Mouse (Mus musculus): Measurements from ENCODE around the gene Dcun1d4.
"Not testable (repeated sequence)": the region's sequence is repeated elsewhere in the genome, so short reads cannot be mapped to it uniquely, and the experiment has no call there.

Dcun1d4 gene

GRCm38 (mm10) chr5:73578131-73578530 lies 97.3 kb downstream of the Dcun1d4 start:
- in situ Hi-C loops (cut with MboI, MseI): no loop called here

GRCm38 (mm10) chr5:73584011-73584410 lies 103.2 kb downstream of the Dcun1d4 start:
- in situ Hi-C loops (cut with MboI, MseI): not testable (repeated sequence)

GRCm38 (mm10) chr5:73585212-73586115 lies 104.7 kb downstream of the Dcun1d4 start:
- in situ Hi-C loops (cut with MboI, MseI): no loop called here

DNA sequence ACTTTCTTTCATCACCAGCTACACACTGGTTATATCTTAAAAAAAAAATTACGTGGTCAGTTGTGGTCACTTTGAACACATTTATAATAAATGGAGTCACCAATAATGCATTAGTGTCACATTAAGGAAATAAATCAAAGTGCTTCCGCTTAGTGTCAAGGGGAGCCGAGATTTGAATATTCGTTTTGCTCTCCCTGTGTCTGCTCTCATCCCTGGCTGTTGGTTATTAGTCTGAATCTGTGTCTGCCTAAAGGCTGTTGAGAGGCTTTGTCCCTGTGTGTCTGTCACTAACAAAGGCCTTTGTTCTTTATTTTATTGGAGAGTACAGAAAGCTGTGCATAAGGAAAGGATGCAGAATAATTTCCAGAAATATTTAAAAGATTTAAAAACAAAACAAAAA lies 105.8 kb downstream of the Dcun1d4 start:
- in situ Hi-C loops (cut with MboI, MseI): no loop called here

- in situ Hi-C loops (cut with MboI, MseI): no loop called here
Measured at GRCm38 (mm10) chr5:73587119-73587518, 106.3 kb downstream of the Dcun1d4 start.

- in situ Hi-C loops (cut with MboI, MseI): loop anchor here in 1 of 2 experiments (10.0 kb wide), 1 partner anchor 1606 kb away; no protein-coding TSS in a partner anchor
Measured at GRCm38 (mm10) chr5:73598943-73599695, 118.3 kb downstream of the Dcun1d4 start.

- in situ Hi-C loops (cut with MboI, MseI): loop anchor here in 1 of 2 experiments (10.0 kb wide), 1 partner anchor 1605 kb away; no protein-coding TSS in a partner anchor
Measured at GRCm38 (mm10) chr5:73599991-73600390, 119.2 kb downstream of the Dcun1d4 start.

DNA sequence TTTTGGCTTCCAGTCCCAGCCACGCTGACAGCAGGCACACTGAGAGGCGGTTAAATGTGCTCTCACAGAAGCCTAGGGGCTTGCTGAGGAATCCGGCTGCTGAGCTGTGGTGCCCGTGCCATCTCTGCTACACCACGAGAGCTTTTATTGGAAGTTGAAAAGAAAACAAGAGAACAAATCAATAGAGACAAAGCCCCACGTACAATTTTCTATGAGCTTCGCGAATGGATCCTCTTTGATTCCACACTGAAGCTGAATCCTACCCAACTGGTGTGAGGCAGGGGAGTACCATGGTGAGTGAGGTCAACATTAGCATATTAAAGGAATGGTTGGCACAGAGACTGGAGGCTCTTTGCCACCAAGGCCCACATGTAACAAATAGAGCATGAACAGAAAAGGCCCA lies 120.6 kb downstream of the Dcun1d4 start:
- in situ Hi-C loops (cut with MboI, MseI): no loop called here

DNA sequence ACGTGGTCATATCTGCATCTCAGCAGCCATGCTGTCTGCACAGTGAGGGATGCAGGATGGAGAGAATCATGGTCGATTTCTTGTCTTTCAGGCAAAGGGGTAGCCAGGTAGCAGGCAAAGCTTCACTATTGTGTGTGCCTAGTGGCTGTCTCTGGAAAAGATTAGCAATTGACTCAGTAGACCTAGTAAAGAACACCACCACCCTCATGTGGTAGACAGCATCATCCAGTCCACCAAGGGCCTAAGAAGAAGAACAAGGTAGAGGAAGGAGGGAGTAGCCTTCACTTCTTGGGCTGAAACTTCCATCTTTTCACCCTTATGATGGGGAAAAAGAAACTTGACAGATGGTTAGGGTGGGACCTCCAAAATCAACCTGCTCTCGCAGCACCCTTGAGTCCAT lies 122.1 kb downstream of the Dcun1d4 start:
- in situ Hi-C loops (cut with MboI, MseI): no loop called here

GRCm38 (mm10) chr5:73604542-73604941 lies 123.7 kb downstream of the Dcun1d4 start:
- in situ Hi-C loops (cut with MboI, MseI): no loop called here

GRCm38 (mm10) chr5:73604964-73605363 lies 124.2 kb downstream of the Dcun1d4 start:
- in situ Hi-C loops (cut with MboI, MseI): no loop called here

Measured in T-helper 17 cell (primary cell).